16 mouse cellular contexts compared by ENCODE assay signal in the genomic region with DNA sequence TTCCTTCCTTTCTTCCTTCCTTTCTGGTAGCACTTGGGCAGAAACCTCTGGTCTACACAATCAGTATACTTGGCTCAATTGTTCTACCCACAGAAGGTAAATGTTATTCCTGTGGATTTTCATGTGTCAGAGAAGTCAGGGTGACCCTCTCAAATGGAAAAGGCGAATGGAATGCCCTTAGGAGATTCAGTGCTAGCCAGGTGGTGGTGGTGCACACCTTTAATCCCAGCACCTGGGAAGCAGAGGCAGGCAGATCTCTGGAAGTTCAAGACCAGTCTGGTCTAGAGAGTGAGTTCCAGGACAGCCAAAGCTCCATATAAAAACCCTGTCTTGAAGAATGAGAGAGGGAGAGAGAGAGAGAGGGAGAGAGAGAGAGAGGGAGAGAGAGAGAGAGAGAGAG. TPM values are rescaled to one million over a fixed set of nuclear protein-coding genes. Genes with fewer than 3 reads are reported as not detected.
A peak's percentile ranks its signal among the peaks of the same experiment; 100 is the strongest.
DNase-seq lines count a peak whose midpoint lies in the region; ATAC-seq lines count a peak whose summit lies in the region.
"Had no signal": no experiment of that assay in that cellular context is flagged by ENCODE, and none has a peak within 500 bp of the region (broad histone marks: within the 10 kb centered on the region; RNA-seq: fewer than 3 reads in every experiment).

No protein-coding gene starts in this region.

- peaks cover 38% of the 10 kb centered on the region for H3K4me1 ChIP-seq in brown adipose tissue, adult 24 weeks (ENCODE audit: control insufficient read depth, insufficient read depth, insufficient read length, low read length)
- H3K4me1 ChIP-seq: embryonic facial prominence, embryonic 12.5 days had no signal

- no peak for ATAC-seq in cerebellum, adult (ENCODE audit: insufficient number of reproducible peaks, low FRiP score, low TSS enrichment)
- ATAC-seq in inflammation-experienced regulatory T-cells, adult 6 months = no peak
- ATAC-seq: forebrain, embryonic 14.5 days; forebrain, postnatal 0 days; Patski had no signal

- no peak overlapping the region for H3K4me3 ChIP-seq in brown adipose tissue, adult 24 weeks (ENCODE audit: insufficient read depth, low read depth, low read length)
- H3K4me3 ChIP-seq: embryonic facial prominence, embryonic 12.5 days; embryonic facial prominence, embryonic 15.5 days; heart, embryonic 13.5 days; hindbrain, embryonic 12.5 days; hindbrain, embryonic 15.5 days; intestine, embryonic 15.5 days had no signal

- DNase-seq in cerebellum, adult 9-10 months = peak; percentile 65
- peak; percentile 81 for DNase-seq in heart, adult 11 months
- DNase-seq in heart, postnatal 36 days = no peak
- DNase-seq: B cell, adult 2 months had no signal

- intact Hi-C loops in heart, postnatal 36 days (cut with DNase I) = no loop called here

- H3K27ac ChIP-seq in brown adipose tissue, adult 24 weeks (replicated peaks; ENCODE audit: low read depth, low read length) = peak overlapping the region; percentile 31; the same call in 1 of the 2 replicates
- H3K27ac ChIP-seq: embryonic facial prominence, embryonic 12.5 days; heart, embryonic 13.5 days; hindbrain, embryonic 12.5 days; hindbrain, embryonic 15.5 days; intestine, embryonic 15.5 days had no signal

RNA-seq across cellular contexts. Expression of a gene that starts 16.4 kb away (rescaled TPM):
- total RNA-seq in heart, postnatal 36 days (2021) = 1 to 10 TPM in 1 of 2 experiments, under 1 TPM in 1; 0.89 to 1.4 TPM
- 1.3 TPM in 1 of 2 replicates, not detected in the other for polyA plus RNA-seq in brown adipose tissue, adult 24 weeks (2012; ENCODE audit: insufficient read depth, insufficient read length, missing spikeins)
- 1 to 10 TPM; 1.3 to 2.6 (median 1.8) TPM for polyA plus RNA-seq in inflammation-experienced regulatory T-cells, adult 6 months (2017; shearing (Covaris generic))

Comparison
In these comparisons a context has a peak if more than half of its experiments do, and no peak if none do; other contexts are left out.
1. DNase-seq: peak in cerebellum, adult 9-10 months (single experiment) and heart, adult 11 months (single experiment); none in heart, postnatal 36 days (0 of 2).